Mouse (Mus musculus) adrenal gland, postnatal 36 days (tissue): ENCODE data around the gene Olfr869. TPM values are rescaled to one million over a fixed set of nuclear protein-coding genes. Genes with fewer than 3 reads are reported as not detected.

ENCODE experiments used
- DNase-seq, 2 experiments: peaks; one replicate each; pipeline ENCODE4 v3.0.0; 2021; ENCODE audit warnings: mixed read lengths in 1 of 2
- long read RNA-seq, 2 experiments: library from polyadenylated mRNA; stranded (forward); transcript quantifications; one replicate each; pipeline ENCODE4 v2.0.0; 2021; ENCODE audit warnings: borderline sequencing depth in 2 of 2
- total RNA-seq, 2 experiments: library from RNA; stranded (reverse); gene quantifications; 2 replicates each; pipeline ENCODE4 v1.2.3; 2021

The Olfr869 gene
- not detected for total RNA-seq
- long read RNA-seq, experiment 1 = 0 reads
- long read RNA-seq, experiment 2 = 0 reads

GRCm38 (mm10) chr9:20128709-20129108, at the start of gene Olfr869:
Olfr869 (plus strand) TSS chr9:20129009.
- no peak for DNase-seq

- no peak for DNase-seq
These were observed 30.5 kb upstream of the Olfr869 start, which contains the start of gene Olfr868 for GRCm38 (mm10) chr9:20098326-20098725. Olfr868 (plus strand) TSS chr9:20098626.

GRCm38 (mm10) chr9:20149706-20150105, 20.9 kb downstream of the Olfr869 start:
- no peak for DNase-seq

GRCm38 (mm10) chr9:20173957-20174356, 45.1 kb downstream of the Olfr869 start, which contains the start of gene Olfr870:
Olfr870 (minus strand) TSS chr9:20174057.
- DNase-seq = no peak

- DNase-seq = no peak
These were observed 50.7 kb downstream of the Olfr869 start for GRCm38 (mm10) chr9:20179463-20179862.

Other genes with a start within 250 kb of the Olfr869 start
- not detected for gene Olfr862, start 241.0 kb upstream of the Olfr869 start, total RNA-seq
- gene Olfr77, start 212.1 kb upstream of the Olfr869 start, total RNA-seq = not detected
- not detected for gene Olfr866, start 101.0 kb upstream of the Olfr869 start, total RNA-seq
- not detected for gene Olfr867, start 71.4 kb upstream of the Olfr869 start, total RNA-seq
- gene Olfr868, start 30.4 kb upstream of the Olfr869 start, total RNA-seq = not detected
- gene Olfr870, start 45.0 kb downstream of the Olfr869 start, total RNA-seq = not detected
- not detected for gene Olfr871, start 83.2 kb downstream of the Olfr869 start, total RNA-seq
- not detected for gene Olfr872, start 108.1 kb downstream of the Olfr869 start, total RNA-seq
- not detected for gene Olfr39, start 153.3 kb downstream of the Olfr869 start, total RNA-seq
- not detected for gene Olfr873, start 169.5 kb downstream of the Olfr869 start, total RNA-seq
- not detected for gene Olfr18, start 207.1 kb downstream of the Olfr869 start, total RNA-seq